Mouse (Mus musculus): ENCODE results near the gene Ak7.

Ak7 gene

GRCm38 (mm10) chr12:105727964-105728363, 22.2 kb downstream of the Ak7 start:
- DNase-seq (ENCODE audit: low spot score), result peak; percentile 21

- no peak for DNase-seq (ENCODE audit: low spot score)
These were observed 25.2 kb downstream of the Ak7 start for GRCm38 (mm10) chr12:105730851-105731460.

GRCm38 (mm10) chr12:105733370-105734159, 27.8 kb downstream of the Ak7 start:
- DNase-seq (ENCODE audit: low spot score), result no peak

- no peak for DNase-seq (ENCODE audit: low spot score)
These were observed 29.6 kb downstream of the Ak7 start for GRCm38 (mm10) chr12:105735226-105735888.

- DNase-seq (ENCODE audit: low spot score), result no peak
These were observed 30.1 kb downstream of the Ak7 start for GRCm38 (mm10) chr12:105735889-105736251.

- DNase-seq (ENCODE audit: low spot score), result no peak
These were observed 32.7 kb downstream of the Ak7 start for GRCm38 (mm10) chr12:105738316-105739096.

- DNase-seq (ENCODE audit: low spot score), result no peak
These were observed 33.9 kb downstream of the Ak7 start for GRCm38 (mm10) chr12:105739656-105740055.

GRCm38 (mm10) chr12:105748114-105748513, 42.3 kb downstream of the Ak7 start:
- no peak for DNase-seq (ENCODE audit: low spot score)

- DNase-seq (ENCODE audit: low spot score), result no peak
These were observed 48.0 kb downstream of the Ak7 start for GRCm38 (mm10) chr12:105753813-105754212.

- no peak for DNase-seq (ENCODE audit: low spot score)
These were observed 52.2 kb downstream of the Ak7 start for GRCm38 (mm10) chr12:105757816-105758497.

- DNase-seq (ENCODE audit: low spot score), result no peak
These were observed 53.1 kb downstream of the Ak7 start for GRCm38 (mm10) chr12:105758911-105759310.

- DNase-seq (ENCODE audit: low spot score), result no peak
These were observed 54.2 kb downstream of the Ak7 start for GRCm38 (mm10) chr12:105759849-105760478.

GRCm38 (mm10) chr12:105761171-105761570, 55.4 kb downstream of the Ak7 start:
- DNase-seq (ENCODE audit: low spot score), result peak; percentile 37

- DNase-seq (ENCODE audit: low spot score), result no peak
These were observed 55.9 kb downstream of the Ak7 start for GRCm38 (mm10) chr12:105761629-105762028.

GRCm38 (mm10) chr12:105769700-105770099, 63.9 kb downstream of the Ak7 start:
- no peak for DNase-seq (ENCODE audit: low spot score)

GRCm38 (mm10) chr12:105774871-105775270, 69.1 kb downstream of the Ak7 start:
- DNase-seq (ENCODE audit: low spot score), result no peak

- no peak for DNase-seq (ENCODE audit: low spot score)
These were observed 71.9 kb downstream of the Ak7 start for GRCm38 (mm10) chr12:105777651-105778050.

GRCm38 (mm10) chr12:105784196-105784999, 78.6 kb downstream of the Ak7 start, which contains the start of gene Papola:
Papola (plus strand) TSS chr12:105784694.
- peak; percentile 91 for DNase-seq (ENCODE audit: low spot score)

- DNase-seq (ENCODE audit: low spot score), result peak; percentile 71
These were observed 79.4 kb downstream of the Ak7 start for GRCm38 (mm10) chr12:105785000-105785774.

Data from T-cell, adult 2 months (primary cell).